8 mouse cellular contexts compared by ENCODE assay signal in genomic region chr11:23068201-23068600, GRCm38 (mm10).
DNase-seq lines count a peak whose midpoint lies in the region; ATAC-seq and TF ChIP-seq lines count a peak whose summit lies in the region.

No protein-coding gene starts in this region.

- H3K9me3 ChIP-seq in embryonic facial prominence, embryonic 13.5 days: no peaks in the 10 kb centered on the region; the same call in 1 of the 2 replicates
- H3K9me3 ChIP-seq in hindbrain, postnatal 0 days (ENCODE audit: low read length): no peaks in the 10 kb centered on the region

- H3ac ChIP-seq in myocyte (ENCODE audit: control insufficient read depth, insufficient read length): peak overlapping the region; percentile 25

- H3K4me1 ChIP-seq in embryonic facial prominence, embryonic 13.5 days: peaks cover 6% of the 10 kb centered on the region; the same call in 1 of the 2 replicates
- H3K4me1 ChIP-seq in hindbrain, postnatal 0 days (ENCODE audit: insufficient read depth, low read length): no peaks in the 10 kb centered on the region

- H3K79me2 ChIP-seq in myocyte (ENCODE audit: control insufficient read depth, insufficient read depth): no peaks in the 10 kb centered on the region

- H3K9ac ChIP-seq in embryonic facial prominence, embryonic 13.5 days: peak overlapping the region; percentile 78
- H3K9ac ChIP-seq in hindbrain, postnatal 0 days (replicated peaks; ENCODE audit: low read length): peak overlapping the region; percentile 74

- intact Hi-C loops in left cerebral cortex, adult 2 months (cut with DNase I): loop anchor here (1.0 to 5.0 kb wide), 2 partner anchors 76 to 187 kb away; partner anchors contain the start of gene Cct4

- H3K27ac ChIP-seq in left cerebral cortex, adult 2 months: peak overlapping the region; percentile 93
- no peak overlapping the region for H3K27ac ChIP-seq in embryonic facial prominence, embryonic 13.5 days
- H3K27ac ChIP-seq in hindbrain, postnatal 0 days: peak overlapping the region; percentile 90

- TF ChIP-seq CTCF in left cerebral cortex, adult 2 months (IDR thresholded peaks at IDR 0.05): no peak
- no peak for TF ChIP-seq CTCF in hindbrain, postnatal 0 days (IDR thresholded peaks at IDR 0.05; ENCODE audit: low read depth)

- no peak for TF ChIP-seq POLR2A in myocyte (IDR thresholded peaks at IDR 0.05; ENCODE audit: insufficient read length, low read depth)

- peak overlapping the region; percentile 71 for H3K4me3 ChIP-seq in left cerebral cortex, adult 2 months
- H3K4me3 ChIP-seq in embryonic facial prominence, embryonic 13.5 days: peak overlapping the region; percentile 69
- peak overlapping the region; percentile 73 for H3K4me3 ChIP-seq in hindbrain, postnatal 0 days (ENCODE audit: low read length)
- H3K4me3 ChIP-seq in myocyte: peak overlapping the region; percentile 37

- peak overlapping the region; percentile 77 for H3K4me2 ChIP-seq in embryonic facial prominence, embryonic 13.5 days
- peak overlapping the region; percentile 78 for H3K4me2 ChIP-seq in hindbrain, postnatal 0 days (ENCODE audit: low read depth, low read length)
- peak overlapping the region; percentile 91 for H3K4me2 ChIP-seq in myocyte (ENCODE audit: low read depth)

- 8% methylated on average over 10 of the region's 10 CpGs for WGBS in embryonic facial prominence, embryonic 13.5 days
- 9% methylated on average over 10 of the region's 10 CpGs for WGBS in hindbrain, postnatal 0 days

- ATAC-seq in embryonic facial prominence, embryonic 13.5 days (ENCODE audit: insufficient number of reproducible peaks, insufficient read depth, low FRiP score, low TSS enrichment, low read depth): no peak
- ATAC-seq in hindbrain, postnatal 0 days: no peak

- no peaks in the 10 kb centered on the region for H3K36me3 ChIP-seq in embryonic facial prominence, embryonic 13.5 days
- H3K36me3 ChIP-seq in hindbrain, postnatal 0 days (ENCODE audit: insufficient read depth, low read length): no peaks in the 10 kb centered on the region
- no peaks in the 10 kb centered on the region for H3K36me3 ChIP-seq in myocyte (ENCODE audit: control insufficient read depth, insufficient read depth)

- no peak for DNase-seq in left cerebral cortex, adult 2 months (ENCODE audit: extremely low spot score in 1 of 2, low spot score in 2 of 2)
- DNase-seq in left cerebral cortex, adult 18-20 months (ENCODE audit: low spot score in 2 of 2): no peak
- DNase-seq in hindbrain, postnatal 0 days (ENCODE audit: low spot score): no peak
- DNase-seq in ovary, adult 18-20 months (ENCODE audit: low spot score): no peak
- no peak for DNase-seq in ovary, postnatal 14 days (ENCODE audit: low spot score)
- DNase-seq in spleen, postnatal 4 days (ENCODE audit: low spot score in 2 of 2): no peak

- no peaks in the 10 kb centered on the region for H3K27me3 ChIP-seq in embryonic facial prominence, embryonic 13.5 days
- no peaks in the 10 kb centered on the region for H3K27me3 ChIP-seq in hindbrain, postnatal 0 days (ENCODE audit: insufficient read depth, low read length)
- no peaks in the 10 kb centered on the region for H3K27me3 ChIP-seq in myocyte (ENCODE audit: control insufficient read depth, insufficient read depth, insufficient read length)

TF ChIP-seq in myocyte, 11 proteins besides CTCF, POLR2A, EP300 and RAD21:
- TF ChIP-seq USF1 (IDR thresholded peaks at IDR 0.05; ENCODE audit: low read depth) (no peak), MYOD1 (IDR thresholded peaks at IDR 0.05; ENCODE audit: control insufficient read depth in 1 of 3, insufficient read length in 2 of 3, low read depth in 2 of 3) (no peak), MYOG (IDR thresholded peaks at IDR 0.05; ENCODE audit: control insufficient read depth in 1 of 3, insufficient read depth in 1 of 3, insufficient read length in 2 of 3, low read depth in 2 of 3) (no peak), REST (IDR thresholded peaks at IDR 0.05; ENCODE audit: insufficient read depth, insufficient read length) (no peak), TCF12 (IDR thresholded peaks at IDR 0.05; ENCODE audit: insufficient read depth, poor library complexity, severe bottlenecking) (no peak)
